ENCODE assay signal across 9 mouse cellular contexts in the genomic region with DNA sequence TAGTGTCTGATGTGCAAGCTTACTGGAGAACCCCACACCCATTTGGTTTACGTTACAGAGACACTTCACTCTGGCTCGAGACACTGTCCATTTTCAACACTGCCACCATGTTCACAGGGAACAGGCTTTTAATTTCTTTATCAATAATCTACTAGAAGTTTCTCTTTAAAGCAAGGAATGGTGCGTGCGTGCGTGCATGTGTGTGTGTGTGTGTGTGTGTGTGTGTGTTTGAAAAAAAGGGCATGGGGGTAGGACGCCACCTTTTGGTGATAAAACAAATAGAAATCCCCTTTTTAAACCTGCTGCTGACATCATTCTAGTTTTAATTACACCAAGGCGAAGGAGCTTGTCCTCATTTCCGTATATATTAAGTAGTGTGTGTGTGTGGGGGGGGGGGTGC. TPM values are rescaled to one million over a fixed set of nuclear protein-coding genes. Genes with fewer than 3 reads are reported as not detected.
A peak's percentile ranks its signal among the peaks of the same experiment; 100 is the strongest.
DNase-seq lines count a peak whose midpoint lies in the region; ATAC-seq lines count a peak whose summit lies in the region.
"Had no signal": no experiment of that assay in that cellular context is flagged by ENCODE, and none has a peak within 500 bp of the region (broad histone marks: within the 10 kb centered on the region; RNA-seq: fewer than 3 reads in every experiment).

No protein-coding gene starts in this region.

- 51% methylated on average over 8 of the region's 8 CpGs for WGBS in hindbrain, embryonic 14.5 days
- WGBS in hindbrain, embryonic 12.5 days: 59% methylated on average over 8 of the region's 8 CpGs
- WGBS in neural tube, embryonic 12.5 days: 60% methylated on average over 8 of the region's 8 CpGs

- H3K36me3 ChIP-seq in hindbrain, embryonic 14.5 days (replicated peaks; ENCODE audit: control insufficient read depth, insufficient read depth): no peaks in the 10 kb centered on the region
- H3K36me3 ChIP-seq in hindbrain, embryonic 12.5 days: no peaks in the 10 kb centered on the region
- H3K36me3 ChIP-seq in neural tube, embryonic 12.5 days: peaks cover 8% of the 10 kb centered on the region; the same call in 1 of the 2 replicates

- no peak overlapping the region for H3K4me2 ChIP-seq in hindbrain, embryonic 14.5 days (replicated peaks)
- H3K4me2 ChIP-seq in hindbrain, embryonic 12.5 days (replicated peaks): no peak overlapping the region
- H3K4me2 ChIP-seq in neural tube, embryonic 12.5 days (replicated peaks): 0 out of 2 replicates have a peak overlapping the region, but pooled peaks have one; percentile 12
- H3K4me2 ChIP-seq: embryonic facial prominence, embryonic 12.5 days had no signal

- 0 out of 2 replicates have a peak, but pooled peaks cover 3% of the 10 kb centered on the region for H3K4me1 ChIP-seq in hindbrain, embryonic 14.5 days (replicated peaks; ENCODE audit: control insufficient read depth, insufficient read depth, low read length)
- peaks cover 6% of the 10 kb centered on the region for H3K4me1 ChIP-seq in hindbrain, embryonic 12.5 days
- no peaks in the 10 kb centered on the region; the same call in 1 of the 2 replicates for H3K4me1 ChIP-seq in neural tube, embryonic 12.5 days

- H3K27me3 ChIP-seq in hindbrain, embryonic 14.5 days (ENCODE audit: control insufficient read depth, insufficient read depth, low read length): no peaks in the 10 kb centered on the region
- H3K27me3 ChIP-seq in hindbrain, embryonic 12.5 days: no peaks in the 10 kb centered on the region
- H3K27me3 ChIP-seq in neural tube, embryonic 12.5 days (replicated peaks): no peaks in the 10 kb centered on the region
- H3K27me3 ChIP-seq: embryonic facial prominence, embryonic 12.5 days had no signal

- H3K27ac ChIP-seq in hindbrain, embryonic 14.5 days: no peak overlapping the region
- H3K27ac ChIP-seq in hindbrain, embryonic 12.5 days: no peak overlapping the region
- H3K27ac ChIP-seq in neural tube, embryonic 12.5 days: no peak overlapping the region
- H3K27ac ChIP-seq: embryonic facial prominence, embryonic 12.5 days had no signal

- no peak overlapping the region for H3K4me3 ChIP-seq in hindbrain, embryonic 14.5 days (replicated peaks; ENCODE audit: low read length)
- H3K4me3 ChIP-seq in hindbrain, embryonic 12.5 days: no peak overlapping the region
- no peak overlapping the region for H3K4me3 ChIP-seq in neural tube, embryonic 12.5 days
- H3K4me3 ChIP-seq: embryonic facial prominence, embryonic 12.5 days had no signal

- peak; percentile 47 for DNase-seq in hindbrain, embryonic 14.5 days (ENCODE audit: low spot score)
- no peak for DNase-seq in neural tube, embryonic 10.5 days (ENCODE audit: extremely low spot score, low spot score)
- peak; percentile 15 for DNase-seq in ZHBTc4 (ENCODE audit: low read depth, low spot score)
- peak; percentile 40 to 58 for DNase-seq in kidney, postnatal 25 days
- no peak for DNase-seq in liver
- DNase-seq in spleen, adult 18-20 months: no peak

- ATAC-seq in hindbrain, embryonic 14.5 days (ENCODE audit: low FRiP score): no peak
- no peak for ATAC-seq in hindbrain, embryonic 12.5 days (ENCODE audit: low FRiP score)
- ATAC-seq in neural tube, embryonic 12.5 days (ENCODE audit: low FRiP score, low read depth): no peak

- no peak overlapping the region for H3K9ac ChIP-seq in hindbrain, embryonic 14.5 days
- no peak overlapping the region for H3K9ac ChIP-seq in hindbrain, embryonic 12.5 days
- no peak overlapping the region for H3K9ac ChIP-seq in neural tube, embryonic 12.5 days
- H3K9ac ChIP-seq: embryonic facial prominence, embryonic 12.5 days had no signal

- H3K9me3 ChIP-seq in hindbrain, embryonic 14.5 days (ENCODE audit: control insufficient read depth, low read length): no peaks in the 10 kb centered on the region
- 0 out of 2 replicates have a peak, but pooled peaks cover 5% of the 10 kb centered on the region for H3K9me3 ChIP-seq in hindbrain, embryonic 12.5 days (replicated peaks)
- H3K9me3 ChIP-seq in neural tube, embryonic 12.5 days: peaks cover 4% of the 10 kb centered on the region; the same call in 1 of the 2 replicates

RNA-seq across cellular contexts. Expression of gene Foxp1, which starts 2.8 kb away (rescaled TPM):
- 68.3 and 70.5 TPM in 2 replicates for polyA plus RNA-seq in hindbrain, embryonic 14.5 days (2014; fragmentation: Nextera tagmentation; extraction: Ambion mirVana)
- polyA plus RNA-seq in hindbrain, embryonic 12.5 days (2016; fragmentation: Nextera tagmentation; extraction: Ambion mirVana): 87.6 and 88.4 TPM in 2 replicates
- 82.2 and 91.8 TPM in 2 replicates for polyA plus RNA-seq in neural tube, embryonic 12.5 days (2016; fragmentation: Nextera tagmentation; extraction: Ambion mirVana)

Comparison
In these comparisons a context has a peak if more than half of its experiments do, and no peak if none do; other contexts are left out.
1. DNase-seq: peak in hindbrain, embryonic 14.5 days (single experiment), ZHBTc4 (single experiment) and kidney, postnatal 25 days (2 of 2); none in neural tube, embryonic 10.5 days (single experiment), liver (single experiment) and spleen, adult 18-20 months (0 of 2).